Comparison of ENCODE assay signal across 19 mouse cellular contexts in genomic region chr4:144980110-144980509, GRCm38 (mm10).
DNase-seq lines count a peak whose midpoint lies in the region; ATAC-seq and TF ChIP-seq lines count a peak whose summit lies in the region.
"Had no signal": no experiment of that assay in that cellular context is flagged by ENCODE, and none has a peak within 500 bp of the region (broad histone marks: within the 10 kb centered on the region; RNA-seq: fewer than 3 reads in every experiment).

No protein-coding gene starts in this region.

- TF ChIP-seq EP300 in lung, postnatal 0 days (IDR thresholded peaks at IDR 0.05), result no peak

- H3K36me3 ChIP-seq in lung, postnatal 0 days (ENCODE audit: insufficient read depth, low read length), result no peaks in the 10 kb centered on the region
- peaks cover 12% of the 10 kb centered on the region; the same call in 1 of the 2 replicates for H3K36me3 ChIP-seq in limb, embryonic 12.5 days
- H3K36me3 ChIP-seq in heart, embryonic 12.5 days, result peaks cover 16% of the 10 kb centered on the region; the same call in 1 of the 2 replicates

- H3K27me3 ChIP-seq in lung, postnatal 0 days (replicated peaks; ENCODE audit: insufficient read depth, low read length), result no peaks in the 10 kb centered on the region
- H3K27me3 ChIP-seq in limb, embryonic 12.5 days, result no peaks in the 10 kb centered on the region
- no peaks in the 10 kb centered on the region for H3K27me3 ChIP-seq in heart, embryonic 12.5 days (replicated peaks)
- H3K27me3 ChIP-seq: forebrain, embryonic 12.5 days; hindbrain, embryonic 15.5 days; midbrain, embryonic 13.5 days; neural tube, embryonic 13.5 days had no signal

- no peak for ATAC-seq in lung, postnatal 0 days
- no peak for ATAC-seq in limb, embryonic 12.5 days (ENCODE audit: insufficient number of reproducible peaks, insufficient read depth, low FRiP score, low TSS enrichment, low read depth)
- ATAC-seq in heart, embryonic 12.5 days (ENCODE audit: insufficient number of reproducible peaks, low FRiP score), result no peak
- ATAC-seq: midbrain, embryonic 13.5 days had no signal

- WGBS in lung, postnatal 0 days, result 57% methylated on average over 2 of the region's 2 CpGs
- 62% methylated on average over 2 of the region's 2 CpGs for WGBS in limb, embryonic 12.5 days
- 66% methylated on average over 2 of the region's 2 CpGs for WGBS in heart, embryonic 12.5 days

- H3K27ac ChIP-seq in lung, postnatal 0 days (ENCODE audit: low read length), result peak overlapping the region; percentile 4; the same call in 1 of the 2 replicates
- peak overlapping the region; percentile 82 for H3K27ac ChIP-seq in brown adipose tissue, adult 24 weeks (replicated peaks; ENCODE audit: low read depth, low read length)
- H3K27ac ChIP-seq in limb, embryonic 12.5 days, result peak overlapping the region; percentile 35; the same call in 1 of the 2 replicates
- no peak overlapping the region for H3K27ac ChIP-seq in heart, embryonic 12.5 days (ENCODE audit: poor library complexity, severe bottlenecking)
- H3K27ac ChIP-seq: forebrain, embryonic 12.5 days; hindbrain, embryonic 15.5 days; midbrain, embryonic 13.5 days; neural tube, embryonic 13.5 days had no signal

- DNase-seq in lung, postnatal 0 days (ENCODE audit: low spot score), result no peak
- no peak for DNase-seq in lung, postnatal 25 days (ENCODE audit: low spot score)
- no peak for DNase-seq in right cerebral cortex, postnatal 25 days
- DNase-seq in lung, postnatal 10 days, result no peak
- DNase-seq: adrenal gland, postnatal 25 days; cerebellum, adult 18-20 months; cerebellum, postnatal 25 days; heart, postnatal 4 days; kidney, adult 11 months; liver; lung, adult 2 months; right cerebral cortex, adult 18-20 months had no signal

- H3K4me2 ChIP-seq in lung, postnatal 0 days (replicated peaks; ENCODE audit: low read depth, low read length), result no peak overlapping the region
- no peak overlapping the region for H3K4me2 ChIP-seq in limb, embryonic 12.5 days
- no peak overlapping the region for H3K4me2 ChIP-seq in heart, embryonic 12.5 days
- H3K4me2 ChIP-seq: forebrain, embryonic 12.5 days; hindbrain, embryonic 15.5 days; midbrain, embryonic 13.5 days; neural tube, embryonic 13.5 days had no signal

- H3K9ac ChIP-seq in lung, postnatal 0 days (replicated peaks; ENCODE audit: low read depth), result no peak overlapping the region
- no peak overlapping the region for H3K9ac ChIP-seq in limb, embryonic 12.5 days (replicated peaks)
- no peak overlapping the region for H3K9ac ChIP-seq in heart, embryonic 12.5 days
- H3K9ac ChIP-seq: forebrain, embryonic 12.5 days; hindbrain, embryonic 15.5 days; midbrain, embryonic 13.5 days; neural tube, embryonic 13.5 days had no signal

- no peak overlapping the region for H3K4me3 ChIP-seq in lung, postnatal 0 days (ENCODE audit: low read depth, low read length)
- H3K4me3 ChIP-seq in brown adipose tissue, adult 24 weeks (ENCODE audit: insufficient read depth, low read depth, low read length), result no peak overlapping the region
- H3K4me3 ChIP-seq in limb, embryonic 12.5 days (replicated peaks), result no peak overlapping the region
- no peak overlapping the region for H3K4me3 ChIP-seq in heart, embryonic 12.5 days
- H3K4me3 ChIP-seq: forebrain, embryonic 12.5 days; hindbrain, embryonic 15.5 days; midbrain, embryonic 13.5 days; neural tube, embryonic 13.5 days had no signal

- TF ChIP-seq CTCF in lung, postnatal 0 days (IDR thresholded peaks at IDR 0.05), result no peak

- no peaks in the 10 kb centered on the region for H3K9me3 ChIP-seq in lung, postnatal 0 days (ENCODE audit: low read length)
- H3K9me3 ChIP-seq in limb, embryonic 12.5 days, result no peaks in the 10 kb centered on the region
- no peaks in the 10 kb centered on the region for H3K9me3 ChIP-seq in heart, embryonic 12.5 days (replicated peaks)
- H3K9me3 ChIP-seq: forebrain, embryonic 12.5 days; hindbrain, embryonic 15.5 days; midbrain, embryonic 13.5 days; neural tube, embryonic 13.5 days had no signal

- H3K4me1 ChIP-seq in lung, postnatal 0 days (ENCODE audit: insufficient read depth, low read depth, low read length), result peaks cover 4% of the 10 kb centered on the region; the same call in 1 of the 2 replicates
- peaks cover 50% of the 10 kb centered on the region for H3K4me1 ChIP-seq in brown adipose tissue, adult 24 weeks (ENCODE audit: control insufficient read depth, insufficient read depth, insufficient read length, low read length)
- H3K4me1 ChIP-seq in limb, embryonic 12.5 days (replicated peaks), result peaks cover 57% of the 10 kb centered on the region
- H3K4me1 ChIP-seq in heart, embryonic 12.5 days (replicated peaks), result peaks cover 62% of the 10 kb centered on the region
- H3K4me1 ChIP-seq: forebrain, embryonic 12.5 days; hindbrain, embryonic 15.5 days; midbrain, embryonic 13.5 days had no signal
